Mouse (Mus musculus) frontal cortex, postnatal 14 days (tissue): ENCODE data around the gene Lrch4.

Experiments used
- DNase-seq, 2 experiments: peaks; one replicate each; pipeline ENCODE4 v3.0.0; 2022; ENCODE audit warnings: low spot score in 2 of 2

Lrch4 gene

DNA sequence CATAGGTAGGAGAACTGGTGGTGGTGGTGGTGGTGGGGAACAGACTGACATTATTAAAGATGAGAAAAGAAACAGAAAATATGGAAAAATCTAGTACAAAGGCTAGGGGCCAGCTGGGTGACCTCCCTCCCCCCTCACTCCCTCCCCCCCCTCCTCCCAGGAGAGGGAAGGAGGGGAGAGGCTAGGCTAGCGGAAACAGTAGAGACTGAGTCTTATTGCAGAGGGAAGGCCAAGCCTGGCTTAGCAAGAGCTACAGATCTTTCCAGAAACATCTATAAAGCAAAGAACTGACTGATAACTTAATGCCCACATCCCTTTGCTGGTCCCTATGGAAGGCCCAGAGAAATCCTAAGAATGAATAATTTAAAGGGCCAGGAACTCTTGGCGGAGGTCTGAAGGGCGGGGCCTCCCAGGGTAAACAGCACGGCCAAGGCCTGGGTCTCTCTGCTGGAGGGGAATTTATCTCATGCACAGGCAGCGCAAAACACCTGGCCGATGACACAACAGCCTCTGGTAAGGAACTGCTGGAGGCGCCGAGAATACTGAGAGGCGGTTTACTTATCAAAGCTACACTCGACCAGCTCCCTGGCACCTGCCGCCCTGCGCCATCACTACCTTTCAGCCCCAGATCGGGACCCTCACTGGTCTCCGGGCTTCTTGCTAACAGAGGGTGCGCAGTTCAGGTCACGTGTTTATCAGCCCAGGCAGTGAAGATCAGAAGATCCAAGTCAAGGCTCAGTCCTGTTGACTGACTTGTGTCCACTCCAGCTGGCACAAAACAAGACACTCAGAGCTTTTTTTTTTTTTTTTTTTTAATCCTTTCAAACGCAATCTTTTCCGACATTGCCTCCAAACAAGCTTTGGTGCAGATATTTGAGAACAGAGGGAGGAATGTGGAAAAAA lies 21.0 kb downstream of the Lrch4 start:
- no peak for DNase-seq

DNA sequence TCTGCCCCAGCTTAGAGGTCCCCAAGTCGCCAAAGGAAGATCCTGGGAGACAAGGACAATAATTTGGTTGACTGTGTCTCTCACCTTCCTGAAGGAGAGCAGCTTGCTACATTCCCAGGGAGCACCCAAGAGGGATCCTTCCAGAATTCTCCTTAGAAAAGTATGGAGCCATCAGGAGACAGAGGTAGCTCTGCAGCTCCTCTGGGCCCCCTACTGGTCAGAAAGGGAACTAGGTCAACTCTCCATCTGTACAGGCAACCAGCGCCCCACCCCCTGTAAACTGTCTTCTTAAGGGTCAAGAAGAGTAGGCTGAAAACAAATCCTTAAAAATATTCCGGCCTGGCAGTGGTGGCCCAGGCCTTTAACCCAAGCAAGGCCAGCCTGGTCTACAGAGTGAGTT lies 23.6 kb downstream of the Lrch4 start:
- DNase-seq, result no peak

DNA sequence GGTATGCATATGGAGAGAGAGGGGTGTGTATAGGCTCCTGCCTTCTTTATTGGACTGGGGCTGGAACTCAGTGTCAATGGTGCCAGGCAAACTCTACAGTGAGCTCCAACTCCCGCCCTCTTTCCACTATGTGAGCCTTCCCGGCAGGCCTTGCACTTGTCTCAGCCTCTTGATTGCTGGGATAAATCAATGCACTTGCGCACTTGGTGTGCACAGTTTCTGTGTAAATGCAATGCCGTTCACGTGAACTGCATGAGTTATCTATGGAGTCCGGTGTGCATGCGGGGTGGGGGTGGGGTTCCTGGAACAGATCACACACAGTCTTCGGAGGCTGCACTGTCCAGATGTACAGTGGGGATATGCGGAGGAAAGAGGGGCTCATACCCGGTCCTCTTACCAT lies 24.4 kb downstream of the Lrch4 start:
- DNase-seq, result no peak

- DNase-seq, result no peak
These were observed 25.8 kb downstream of the Lrch4 start for GRCm38 (mm10) chr5:137654746-137655145.

DNA sequence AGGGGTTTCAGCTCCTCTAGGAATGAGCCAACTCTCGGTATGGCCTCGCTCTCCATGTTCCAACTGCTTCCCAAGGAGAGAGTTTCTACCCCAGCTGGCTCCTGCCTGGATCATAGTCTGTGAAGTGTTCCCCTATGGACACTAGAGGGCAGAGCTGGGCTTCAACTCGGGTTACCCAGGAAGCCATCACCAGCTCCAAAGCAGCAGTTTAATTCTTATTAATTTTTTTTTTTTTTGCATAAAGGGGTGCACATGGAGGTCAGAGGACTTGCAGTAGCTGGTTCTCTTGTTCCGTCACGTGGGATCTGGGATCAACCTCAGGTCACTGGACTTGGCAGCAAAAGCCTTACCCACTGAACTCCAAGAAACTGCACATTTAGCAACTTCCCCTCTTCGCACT lies 28.1 kb downstream of the Lrch4 start:
- peak; percentile 50 to 66 for DNase-seq

DNA sequence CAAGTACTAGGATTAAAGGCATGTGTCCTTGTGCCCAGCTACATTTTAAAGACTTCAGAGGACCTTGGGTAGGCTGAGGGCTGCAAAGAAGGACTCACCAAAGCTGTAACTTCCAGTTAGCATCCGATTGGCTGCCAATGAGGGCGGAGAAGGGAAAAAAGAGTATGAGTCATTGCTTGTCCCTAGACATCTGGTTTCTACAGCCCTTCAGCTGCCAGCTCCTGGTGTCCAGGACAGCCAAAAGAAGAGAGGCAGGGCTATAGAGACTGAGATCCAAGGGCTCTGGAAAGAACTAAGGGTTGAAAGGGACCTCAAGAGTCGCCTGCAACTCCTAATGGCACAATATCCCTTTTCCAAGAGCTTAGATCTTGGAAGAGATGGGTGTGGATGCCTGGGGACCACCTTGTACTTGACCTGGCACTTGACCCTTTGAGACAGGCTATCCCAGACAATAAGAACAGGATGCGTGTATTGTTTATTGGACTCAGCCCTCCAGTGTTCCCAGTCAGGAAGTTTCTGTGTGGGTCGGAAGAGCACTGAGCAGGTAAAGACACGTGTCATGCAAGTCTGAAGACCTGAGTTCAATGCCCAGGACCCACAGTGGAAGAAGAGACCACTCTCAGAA lies 31.3 kb downstream of the Lrch4 start:
- DNase-seq, result no peak

- DNase-seq, result no peak
These were observed 34.1 kb downstream of the Lrch4 start for GRCm38 (mm10) chr5:137663057-137663456.

DNA sequence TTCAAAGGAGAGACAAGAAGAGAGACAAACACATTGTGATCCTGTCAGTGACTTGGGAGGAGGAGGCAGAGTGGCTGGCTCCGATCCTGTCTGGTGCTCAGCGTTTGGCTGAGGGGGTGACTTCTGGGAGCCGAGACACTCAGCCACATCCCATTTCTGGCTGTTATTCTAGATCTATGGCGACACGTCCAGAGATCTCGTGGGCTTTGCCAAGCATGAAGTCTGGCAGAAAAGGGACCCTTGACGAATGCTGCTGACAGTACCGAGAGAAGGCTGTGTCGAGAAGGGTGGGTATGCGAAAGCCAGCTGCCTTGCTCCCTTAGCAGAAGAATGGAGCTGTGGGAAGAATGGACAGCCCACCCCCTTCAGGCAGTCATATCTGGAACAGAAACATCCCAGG lies 40.0 kb downstream of the Lrch4 start:
- DNase-seq, result no peak

- DNase-seq, result no peak
These were observed 41.3 kb downstream of the Lrch4 start for GRCm38 (mm10) chr5:137670240-137670639.

GRCm38 (mm10) chr5:137671443-137672240 lies 42.7 kb downstream of the Lrch4 start:
- DNase-seq, result no peak

DNA sequence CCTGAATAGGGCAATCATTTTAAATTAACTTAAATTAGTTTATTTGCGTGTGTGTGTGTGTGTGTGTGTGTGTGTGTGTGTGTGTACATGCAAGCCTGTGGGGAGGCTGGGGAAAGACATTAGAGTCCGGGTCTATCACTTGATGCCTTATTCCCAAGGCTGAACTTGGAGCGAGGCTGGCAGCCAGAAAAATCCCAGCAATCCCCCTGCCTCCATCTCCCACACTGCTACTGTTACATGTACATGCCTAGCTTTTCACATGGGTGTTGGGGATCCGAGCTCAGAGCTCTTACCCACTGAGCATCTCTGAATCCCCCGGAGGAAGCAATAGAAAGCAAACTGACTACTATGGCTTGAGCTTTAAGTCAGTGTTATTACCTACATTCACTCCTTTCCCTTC lies 43.4 kb downstream of the Lrch4 start:
- DNase-seq, result no peak

- no peak for DNase-seq
These were observed 44.1 kb downstream of the Lrch4 start for GRCm38 (mm10) chr5:137673015-137673414.

GRCm38 (mm10) chr5:137674786-137675185 lies 45.9 kb downstream of the Lrch4 start:
- DNase-seq, result no peak

- DNase-seq, result no peak
These were observed 48.9 kb downstream of the Lrch4 start for GRCm38 (mm10) chr5:137677859-137678258.

- DNase-seq, result no peak
These were observed 49.8 kb downstream of the Lrch4 start for GRCm38 (mm10) chr5:137678736-137679135.

DNA sequence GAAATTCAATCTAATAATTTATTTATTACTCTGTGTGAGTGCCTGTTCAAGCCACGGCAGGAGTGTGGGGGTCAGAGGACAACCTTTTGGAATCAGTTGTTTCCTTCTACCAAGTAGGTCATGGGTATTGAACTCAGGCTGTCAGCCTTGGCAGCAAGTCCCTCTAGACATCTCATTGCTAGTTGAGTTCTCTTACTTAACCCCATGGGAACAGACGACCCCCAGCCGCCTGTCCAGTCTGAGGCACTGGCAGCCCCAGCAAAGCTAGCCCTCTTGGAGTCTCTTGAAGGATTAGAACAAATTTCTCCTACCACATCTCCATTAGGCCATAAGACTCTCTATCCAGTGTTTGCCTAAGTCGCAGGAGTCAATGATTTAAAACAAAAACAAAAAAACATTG lies 50.8 kb downstream of the Lrch4 start:
- no peak for DNase-seq

DNA sequence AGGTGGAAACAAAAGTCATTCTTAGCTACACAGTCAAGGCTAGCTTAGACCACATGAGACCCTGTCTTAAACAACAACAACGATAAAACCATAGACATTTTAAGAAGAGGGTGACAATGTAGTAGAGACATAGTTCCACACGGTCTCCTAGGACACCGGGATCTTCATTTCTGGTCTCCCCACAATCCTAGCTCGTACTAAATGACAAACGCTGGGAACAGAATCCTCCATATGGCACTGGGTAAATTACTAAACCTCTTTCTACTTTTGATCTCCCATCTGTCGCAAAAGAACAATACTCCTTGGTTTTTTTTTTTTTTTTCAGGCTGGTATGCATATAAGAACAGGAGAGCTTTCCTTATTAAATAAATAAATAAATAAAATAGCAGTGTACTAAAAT lies 53.6 kb downstream of the Lrch4 start:
- no peak for DNase-seq

GRCm38 (mm10) chr5:137683388-137684293 lies 54.7 kb downstream of the Lrch4 start:
- no peak for DNase-seq

- DNase-seq, result peak; percentile 98 to 100
These were observed 55.6 kb downstream of the Lrch4 start, which contains the start of gene Agfg2 for GRCm38 (mm10) chr5:137684294-137685123. TSS of gene Agfg2 (minus strand) at chr5:137684726.

DNA sequence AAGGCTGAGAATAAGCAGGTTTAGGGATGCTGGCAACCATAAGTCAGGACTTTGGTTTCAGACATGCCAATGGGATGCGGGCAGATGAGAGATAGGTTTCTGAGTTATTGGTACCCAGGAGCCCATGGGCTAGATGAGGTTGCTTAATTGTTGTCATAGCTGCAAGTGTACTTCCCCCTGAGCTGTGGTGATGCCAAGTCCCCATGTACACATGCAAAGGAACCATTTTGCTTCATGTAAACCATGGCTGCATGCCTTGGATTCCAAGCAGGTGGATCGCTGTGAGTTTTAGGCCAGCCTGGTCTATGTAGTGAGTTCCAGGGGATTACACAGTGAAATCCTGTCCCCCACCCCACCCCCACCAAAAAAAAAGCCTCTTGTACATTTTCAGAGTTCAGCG lies 56.7 kb downstream of the Lrch4 start:
- no peak for DNase-seq
